Mouse (Mus musculus) forelimb bud, embryonic 11.5 days (tissue): ENCODE measurements around the gene Scnn1g.

Experiments
- DNase-seq: peaks from one replicate; pipeline ENCODE4 v3.0.0-alpha.2; 2012; ENCODE audit warnings: low read depth, low spot score

The Scnn1g gene

GRCm38 (mm10) chr7:121734171-121734831 is at the start of gene Scnn1g:
Gene Scnn1g (plus strand): TSS chr7:121734479.
- DNase-seq: peak; percentile 76

- DNase-seq: no peak
Observed at GRCm38 (mm10) chr7:121685140-121685984, 48.9 kb upstream of the Scnn1g start.

GRCm38 (mm10) chr7:121689338-121689737 is 44.9 kb upstream of the Scnn1g start:
- no peak for DNase-seq

DNA sequence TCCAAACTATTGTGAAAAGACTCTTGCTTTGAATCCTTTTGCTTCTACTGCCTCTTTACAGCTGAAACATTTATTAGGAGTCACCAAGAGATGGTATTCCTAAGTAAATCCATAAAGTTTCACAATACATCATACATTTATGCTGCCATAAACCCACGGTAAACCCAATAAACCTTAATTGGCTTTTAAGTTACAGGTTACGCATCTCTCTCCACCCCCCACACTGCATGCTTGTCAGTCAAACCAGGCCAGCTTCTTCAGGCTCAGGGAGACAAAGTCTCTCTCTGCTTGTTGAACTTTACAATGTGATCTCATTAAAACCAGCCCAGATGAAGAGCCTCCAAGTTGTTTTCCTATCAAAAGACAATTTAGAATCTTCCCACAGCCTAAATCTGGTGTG is 42.5 kb upstream of the Scnn1g start:
- DNase-seq: no peak

GRCm38 (mm10) chr7:121697170-121697569 is 37.1 kb upstream of the Scnn1g start:
- no peak for DNase-seq

GRCm38 (mm10) chr7:121697574-121697973 is 36.7 kb upstream of the Scnn1g start:
- DNase-seq: no peak

DNA sequence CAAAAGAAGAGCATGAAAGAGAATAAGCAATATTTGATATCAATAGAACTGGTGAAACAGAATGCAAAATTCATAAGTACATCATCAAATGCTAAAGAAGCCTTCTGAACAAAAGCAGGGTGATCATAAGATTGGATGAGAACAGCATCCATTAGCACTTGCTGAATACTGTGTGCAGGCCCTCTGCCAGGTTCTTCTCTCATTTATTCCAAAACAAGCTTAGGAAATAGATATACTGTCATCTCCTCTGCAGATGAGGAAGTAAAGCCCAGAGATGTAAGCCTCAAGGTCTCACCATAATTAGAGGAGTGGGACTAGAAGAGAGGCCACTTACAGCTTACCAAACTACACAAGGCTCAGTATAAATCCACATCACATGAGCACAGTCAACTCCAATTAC is 35.1 kb upstream of the Scnn1g start:
- no peak for DNase-seq

DNA sequence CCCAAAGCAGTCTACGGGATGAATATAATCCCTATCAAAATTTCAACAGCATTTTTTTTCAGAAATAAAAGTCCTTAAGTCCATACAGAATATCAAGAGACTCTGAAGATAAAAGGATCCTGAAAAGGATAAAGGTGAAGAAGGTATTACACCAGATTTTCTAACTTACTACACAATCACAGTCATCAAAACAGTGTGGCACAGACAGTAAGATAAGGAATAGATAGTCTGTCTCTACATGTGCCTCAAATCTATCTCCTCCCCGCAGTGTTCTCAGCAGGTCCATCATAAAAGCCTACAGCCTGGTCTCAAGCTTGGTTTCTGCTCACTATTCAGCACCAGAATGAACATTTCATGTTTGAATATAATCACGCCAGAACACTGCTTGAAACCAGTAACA is 33.8 kb upstream of the Scnn1g start:
- no peak for DNase-seq

DNA sequence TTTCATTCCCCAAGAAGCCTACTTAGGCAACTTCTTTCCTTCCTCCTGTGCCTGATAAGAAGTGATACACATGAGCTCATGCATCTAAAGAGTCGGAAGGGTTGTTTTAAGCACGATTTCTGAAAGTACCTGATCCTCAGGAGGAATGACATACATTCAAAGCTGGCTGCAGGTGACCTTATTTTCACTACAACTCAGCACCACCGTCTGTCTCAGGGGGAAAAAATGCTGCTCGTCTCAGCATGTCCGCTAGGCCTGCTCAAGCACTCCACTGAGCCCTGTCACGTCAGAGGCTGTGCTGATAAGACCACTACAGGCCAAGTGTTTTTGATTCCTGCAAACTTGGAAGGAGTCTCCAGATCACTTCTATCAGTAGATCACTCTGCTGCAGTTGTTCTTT is 32.3 kb upstream of the Scnn1g start:
- no peak for DNase-seq

DNA sequence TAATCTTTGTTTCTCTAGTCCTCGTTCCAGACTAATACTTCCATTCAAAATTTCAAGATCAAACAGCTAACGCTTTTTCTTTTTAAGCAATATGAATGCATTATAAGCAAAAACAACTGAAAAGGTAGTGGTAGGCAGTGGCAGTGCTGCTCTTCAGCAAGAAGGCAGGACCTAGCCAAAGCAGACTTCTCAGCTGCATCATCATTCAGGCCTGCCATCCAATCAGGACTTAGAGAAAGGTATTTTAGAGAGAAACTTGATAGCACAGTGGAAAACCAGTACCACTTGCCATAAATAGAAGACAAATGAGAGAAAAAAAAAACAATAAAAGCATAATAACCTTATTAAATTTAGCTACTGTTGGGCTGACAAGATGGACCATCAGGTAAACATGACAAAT is 29.2 kb upstream of the Scnn1g start:
- no peak for DNase-seq

GRCm38 (mm10) chr7:121706411-121707072 is 27.7 kb upstream of the Scnn1g start:
- DNase-seq: no peak

DNA sequence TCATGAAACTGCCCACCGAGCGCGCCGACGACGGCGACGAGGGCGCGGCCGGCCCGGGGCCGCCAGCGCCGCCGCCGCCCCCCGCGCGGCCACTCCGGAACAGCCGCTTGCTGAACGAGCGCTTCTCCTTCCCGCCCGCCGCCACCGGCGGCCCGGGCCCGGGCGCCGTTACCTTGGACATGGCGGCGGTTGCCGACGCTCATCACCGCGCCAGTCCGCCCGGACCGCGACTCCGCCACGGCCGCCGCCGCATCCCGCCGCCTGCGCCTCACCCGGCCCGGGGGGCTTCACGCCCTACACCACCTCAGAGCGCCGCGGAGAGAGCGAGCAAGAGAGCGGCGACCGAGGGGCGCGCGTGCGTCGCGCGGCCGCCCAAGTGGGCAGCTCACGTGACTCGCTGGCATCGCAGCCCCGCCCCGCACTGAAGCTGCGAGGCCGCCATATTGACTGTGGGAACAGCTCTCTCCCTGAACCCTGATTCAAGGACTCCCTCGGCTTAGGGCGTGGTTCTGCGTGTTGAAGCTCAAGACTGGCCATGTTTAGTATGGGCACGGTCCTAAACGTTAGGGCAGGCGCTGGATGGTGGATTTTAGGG is 27.1 kb upstream of the Scnn1g start, which contains the start of gene Usp31:
TSS of gene Usp31 (minus strand) at position 181 of the 595 bp plus-strand sequence.
- DNase-seq: peak; percentile 96

- no peak for DNase-seq
Observed at GRCm38 (mm10) chr7:121711171-121711570, 23.1 kb upstream of the Scnn1g start.

- DNase-seq: no peak
Observed at GRCm38 (mm10) chr7:121717031-121717430, 17.2 kb upstream of the Scnn1g start.

DNA sequence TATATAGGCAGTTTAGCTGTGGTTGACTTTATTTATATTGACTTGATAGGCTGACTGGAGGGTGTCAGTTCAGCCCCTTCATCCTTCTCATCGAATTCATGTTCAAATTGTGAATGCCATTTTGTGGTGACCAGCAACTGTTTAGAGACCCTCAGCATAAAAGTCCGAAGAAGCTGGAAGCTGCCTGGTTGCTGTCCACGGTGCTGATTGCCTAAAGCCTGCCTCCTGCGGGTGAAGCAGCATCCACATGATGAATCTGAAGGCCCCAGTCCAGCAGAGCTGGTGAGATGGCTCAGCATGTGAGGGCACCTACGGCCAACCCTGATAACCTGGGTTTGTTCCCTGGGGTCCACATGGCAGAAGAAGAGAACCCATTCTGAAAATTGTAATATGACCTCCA is 4.1 kb upstream of the Scnn1g start:
- DNase-seq: peak; percentile 83

- no peak for DNase-seq
Observed at GRCm38 (mm10) chr7:121737511-121738415, 3.5 kb downstream of the Scnn1g start.

GRCm38 (mm10) chr7:121750244-121750643 is 16.0 kb downstream of the Scnn1g start:
- DNase-seq: no peak

- no peak for DNase-seq
Observed at GRCm38 (mm10) chr7:121754748-121755147, 20.5 kb downstream of the Scnn1g start.

DNA sequence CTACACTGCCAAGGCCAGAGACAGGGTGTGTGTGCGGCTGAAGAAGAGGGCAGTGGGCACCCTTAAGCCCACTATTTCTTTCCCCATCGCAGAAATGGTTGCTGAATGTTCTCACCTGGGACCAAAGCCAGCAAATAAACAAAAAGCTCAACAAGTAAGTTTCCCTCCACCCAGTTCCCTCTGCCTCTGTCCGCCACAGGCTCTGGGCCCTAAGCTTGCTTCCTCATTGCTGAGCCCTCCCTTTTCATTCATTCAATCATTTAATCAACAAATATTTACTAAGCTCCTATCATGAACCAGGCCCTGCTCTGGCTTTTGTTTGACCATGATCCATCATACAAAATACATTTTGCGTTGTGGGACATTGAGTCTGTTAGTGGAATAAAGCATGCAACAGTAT is 29.0 kb downstream of the Scnn1g start:
- DNase-seq: no peak

DNA sequence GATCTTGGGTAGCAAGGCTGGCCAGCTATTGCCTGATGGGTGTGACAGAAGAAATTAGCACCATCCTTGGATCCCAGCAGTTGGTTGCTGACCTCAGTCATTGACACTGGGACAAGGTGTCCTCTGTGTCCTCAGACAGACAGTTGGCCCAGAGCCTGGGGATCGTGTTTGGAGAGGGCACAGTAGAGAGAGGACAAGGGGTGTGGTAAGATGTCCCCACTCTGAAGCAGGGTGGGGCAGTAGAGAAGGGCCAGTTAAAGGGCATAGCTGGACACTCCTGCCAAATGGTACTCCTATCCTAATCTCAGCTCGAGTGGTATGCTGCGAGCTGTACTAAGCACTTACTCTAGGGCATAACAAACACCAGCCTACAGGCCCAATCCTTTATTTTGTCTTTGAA is 33.6 kb downstream of the Scnn1g start:
- DNase-seq: no peak

GRCm38 (mm10) chr7:121768983-121769382 is 34.7 kb downstream of the Scnn1g start:
- DNase-seq: no peak
